Mouse (Mus musculus) telencephalon, adult 2 months (tissue): Measurements from ENCODE around the gene Incenp.
"Not testable (repeated sequence)": the region's sequence is repeated elsewhere in the genome, so short reads cannot be mapped to it uniquely, and the experiment has no call there.

Experiments used
- DNase-seq: peaks from one replicate; pipeline ENCODE4 v3.0.0-alpha.2; 2011; ENCODE audit warnings: low read depth, low spot score

Gene Incenp

DNA sequence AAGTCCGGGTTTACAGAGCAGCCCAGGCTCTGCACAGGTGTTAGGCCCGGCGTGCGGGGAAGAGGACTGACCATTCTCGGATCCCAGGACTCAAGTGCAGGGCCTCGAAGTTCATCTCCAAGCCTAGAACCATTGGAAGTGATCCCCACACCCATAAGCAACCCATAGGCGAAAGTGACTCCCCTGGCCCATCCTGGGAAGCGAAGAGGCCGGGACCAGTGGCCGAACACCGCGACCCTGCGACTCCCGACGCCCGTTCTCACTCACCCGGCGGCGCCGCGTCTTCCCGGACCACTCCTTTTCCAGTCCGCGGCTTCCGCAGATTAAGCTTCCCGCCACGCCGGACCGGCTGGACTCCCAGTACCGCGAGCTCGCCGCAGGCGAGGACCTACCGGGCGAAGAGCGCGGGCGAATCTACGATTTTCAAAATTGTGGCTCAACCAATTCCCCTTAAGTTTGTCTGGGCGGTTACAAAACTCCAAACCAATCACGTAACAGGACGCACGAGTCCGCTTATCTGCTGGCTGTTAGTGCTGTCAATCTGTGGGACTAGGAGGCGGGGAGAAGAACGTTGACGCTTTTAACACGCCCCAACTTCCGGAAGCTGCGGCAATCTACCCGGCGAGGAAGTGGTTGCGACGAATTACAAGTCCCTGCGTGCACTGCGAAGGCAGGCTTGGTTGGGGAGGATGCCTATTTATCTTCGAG lies at the start of gene Incenp:
TSS of gene Incenp (minus strand) at position 480 of the 708 bp plus-strand sequence.
- DNase-seq: peak; percentile 100

DNA sequence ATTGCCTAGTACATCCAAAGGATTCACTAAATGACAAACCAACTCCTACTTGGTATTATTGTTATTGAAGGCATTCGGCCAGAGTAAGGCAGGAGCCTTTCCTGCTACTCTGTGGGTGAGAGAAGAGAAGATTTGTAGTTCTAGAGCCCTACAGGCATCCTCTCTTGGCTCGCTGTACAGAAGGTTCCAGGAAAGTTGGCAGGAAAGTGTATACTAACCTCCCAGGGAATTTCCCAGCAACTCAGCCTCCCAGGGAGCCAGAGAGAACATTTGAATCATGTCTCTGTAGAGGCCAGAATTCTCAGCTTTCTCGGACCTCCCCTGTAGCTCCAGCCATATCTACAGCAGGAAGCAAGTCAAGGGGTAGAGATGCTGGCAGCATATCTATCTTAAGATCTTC lies 47.6 kb upstream of the Incenp start:
- no peak for DNase-seq

DNA sequence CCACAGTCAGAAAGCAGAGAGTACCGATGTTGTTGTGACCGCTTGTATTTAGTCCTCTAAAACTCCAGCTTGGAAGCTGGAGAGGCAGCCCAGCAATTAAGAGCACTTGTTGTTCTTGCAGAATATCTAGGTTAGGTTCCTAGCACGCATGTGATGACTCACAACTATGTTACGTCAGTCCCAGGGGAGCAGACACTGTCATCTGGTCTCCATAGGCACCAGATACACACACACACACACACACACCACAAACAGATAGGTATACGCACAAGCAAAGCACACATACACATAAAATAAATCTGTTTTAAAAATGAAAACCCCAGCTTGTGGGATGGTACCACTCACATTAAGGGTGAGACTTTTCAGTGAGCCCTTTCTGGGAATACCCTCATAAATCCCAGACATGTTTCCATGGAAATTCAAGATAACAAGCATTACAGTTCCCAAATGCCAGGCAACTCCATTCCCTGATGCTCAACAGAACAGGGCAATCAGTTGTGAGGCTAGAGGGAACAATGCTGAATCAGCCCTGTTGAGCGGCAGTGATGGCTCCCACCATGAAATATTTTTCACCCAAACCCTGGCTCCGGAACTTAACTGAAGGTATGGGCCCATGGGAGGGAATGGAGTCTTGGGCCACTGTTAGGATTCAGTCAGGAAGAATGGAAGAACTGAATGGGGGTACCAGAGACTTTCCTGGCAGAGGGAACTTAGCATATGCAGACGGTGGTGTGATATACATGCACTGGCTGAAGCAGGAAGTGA lies 46.6 kb upstream of the Incenp start:
- no peak for DNase-seq

DNA sequence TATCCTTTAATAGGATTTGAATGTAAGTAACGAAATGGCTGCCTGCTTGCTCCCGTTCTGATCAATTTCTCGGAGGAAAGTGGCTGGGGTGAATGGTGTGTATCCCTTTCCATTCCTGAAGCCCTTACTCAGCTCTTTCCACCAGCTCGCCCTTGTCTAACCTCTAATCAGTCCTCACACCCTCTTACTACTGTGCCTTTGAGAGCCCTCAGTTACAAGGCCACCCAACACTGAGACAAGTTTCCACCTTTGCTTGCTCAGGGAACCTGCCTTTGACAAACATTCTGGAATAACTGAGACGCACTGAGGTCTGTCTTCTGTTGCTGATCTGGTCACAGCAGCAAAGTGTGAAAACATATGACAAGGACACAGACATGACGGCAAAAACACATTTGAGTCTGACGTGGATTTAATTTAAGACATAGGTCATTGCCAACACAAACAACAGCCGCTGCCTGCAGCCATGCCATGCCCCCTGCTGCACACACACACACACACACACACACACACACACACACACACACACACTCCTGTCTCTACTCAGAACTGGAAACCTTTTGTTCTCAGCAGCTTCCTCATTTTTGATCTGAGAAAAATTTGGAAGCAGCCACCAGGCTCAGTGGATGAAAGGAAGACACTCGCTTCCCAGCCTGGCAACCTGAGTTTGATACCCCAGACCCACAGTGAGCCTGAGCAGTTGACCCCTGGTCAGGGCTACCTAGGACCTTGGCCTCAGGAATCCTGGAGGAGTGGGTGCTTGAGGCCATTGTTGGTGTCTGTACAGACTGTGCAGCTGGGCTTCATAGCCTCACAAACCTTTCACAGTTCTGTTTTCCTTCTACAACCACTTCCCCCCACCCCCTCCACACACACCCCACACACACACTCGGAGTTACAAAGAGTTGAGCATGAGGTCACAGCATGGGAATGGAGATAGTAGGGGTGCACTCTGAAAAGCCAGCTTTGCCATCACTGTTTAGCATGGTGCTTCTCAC lies 43.5 kb upstream of the Incenp start:
- no peak for DNase-seq

DNA sequence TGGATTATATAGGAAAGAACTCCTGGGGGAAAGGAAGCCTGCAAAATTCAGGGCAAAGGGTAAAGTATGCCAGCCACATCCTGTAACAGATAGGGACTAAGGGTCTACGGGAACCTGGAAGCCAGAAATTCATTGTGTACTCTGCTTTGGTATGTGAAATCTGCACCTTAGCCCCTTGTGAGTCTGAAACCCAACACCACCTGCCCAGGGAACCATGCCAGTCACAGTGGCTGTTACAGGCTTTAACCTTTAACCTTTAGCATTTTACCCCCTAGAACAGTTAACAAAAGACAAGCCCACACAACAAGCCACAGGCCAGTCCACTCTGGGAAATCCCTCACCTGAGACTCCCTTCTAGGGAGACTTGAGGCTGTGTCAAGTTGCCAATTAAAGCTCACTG lies 42.5 kb upstream of the Incenp start:
- no peak for DNase-seq

DNA sequence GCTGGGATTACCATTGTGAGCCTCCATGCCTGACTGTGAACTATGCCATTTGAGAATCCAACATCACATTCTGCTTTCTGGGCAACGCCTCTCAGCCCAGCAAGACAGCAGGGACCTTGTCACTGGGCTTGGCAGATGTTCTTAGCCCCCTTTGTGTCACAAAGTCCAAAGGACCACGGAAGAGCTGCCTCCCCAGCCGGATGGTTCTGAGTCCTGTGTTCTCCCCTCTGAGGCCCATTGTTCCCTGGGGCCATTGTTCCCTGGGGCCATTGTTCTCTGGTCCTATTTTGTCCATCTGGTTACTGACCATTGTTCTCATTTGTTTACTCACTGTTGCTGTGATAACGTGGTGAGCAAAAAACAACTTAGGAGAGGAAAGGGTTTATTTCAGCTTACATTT lies 41.6 kb upstream of the Incenp start:
- peak; percentile 89 for DNase-seq

DNA sequence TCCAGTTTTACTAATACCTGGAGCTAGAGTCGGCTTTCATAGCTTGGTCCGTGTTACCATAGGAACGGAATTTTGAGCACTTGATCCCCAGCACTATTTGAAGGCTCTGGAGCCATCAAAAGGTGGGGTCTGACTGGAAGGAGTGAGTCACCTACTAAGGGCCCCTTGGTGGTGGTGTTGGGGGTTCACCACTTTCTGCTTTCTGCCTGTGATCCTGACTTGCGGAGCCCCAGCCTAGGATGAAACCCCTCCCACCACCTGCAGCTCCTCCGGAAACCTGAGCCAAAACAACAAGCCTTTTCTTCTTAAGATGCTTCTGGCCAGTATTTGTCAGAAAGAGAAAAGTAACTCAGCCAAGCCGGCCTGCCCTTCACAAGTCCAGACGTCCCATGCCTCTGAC lies 40.5 kb upstream of the Incenp start:
- DNase-seq: no peak

DNA sequence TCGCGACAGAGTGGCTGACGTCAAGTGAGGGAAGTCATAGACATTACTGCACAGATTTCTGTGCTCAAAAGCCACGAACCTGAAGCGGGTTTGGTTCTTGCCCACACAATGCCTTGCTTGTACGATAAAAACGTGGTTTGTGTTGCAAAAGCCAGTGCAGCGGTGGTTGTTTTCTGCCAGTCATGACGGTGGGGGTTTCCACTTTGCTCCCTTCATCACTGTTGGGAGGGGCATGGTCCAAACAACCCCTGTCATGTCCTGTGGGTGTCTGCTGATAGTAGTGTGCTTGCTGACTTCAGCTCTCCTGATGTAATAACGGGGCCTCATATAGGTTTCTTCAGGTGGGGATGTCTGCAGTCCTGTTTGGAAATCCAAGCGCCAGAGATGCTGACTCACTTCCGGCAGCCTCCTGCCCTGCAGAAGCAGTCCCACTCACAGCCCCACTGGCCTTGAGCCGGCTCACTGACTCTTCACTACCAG lies 39.5 kb upstream of the Incenp start:
- no peak for DNase-seq

DNA sequence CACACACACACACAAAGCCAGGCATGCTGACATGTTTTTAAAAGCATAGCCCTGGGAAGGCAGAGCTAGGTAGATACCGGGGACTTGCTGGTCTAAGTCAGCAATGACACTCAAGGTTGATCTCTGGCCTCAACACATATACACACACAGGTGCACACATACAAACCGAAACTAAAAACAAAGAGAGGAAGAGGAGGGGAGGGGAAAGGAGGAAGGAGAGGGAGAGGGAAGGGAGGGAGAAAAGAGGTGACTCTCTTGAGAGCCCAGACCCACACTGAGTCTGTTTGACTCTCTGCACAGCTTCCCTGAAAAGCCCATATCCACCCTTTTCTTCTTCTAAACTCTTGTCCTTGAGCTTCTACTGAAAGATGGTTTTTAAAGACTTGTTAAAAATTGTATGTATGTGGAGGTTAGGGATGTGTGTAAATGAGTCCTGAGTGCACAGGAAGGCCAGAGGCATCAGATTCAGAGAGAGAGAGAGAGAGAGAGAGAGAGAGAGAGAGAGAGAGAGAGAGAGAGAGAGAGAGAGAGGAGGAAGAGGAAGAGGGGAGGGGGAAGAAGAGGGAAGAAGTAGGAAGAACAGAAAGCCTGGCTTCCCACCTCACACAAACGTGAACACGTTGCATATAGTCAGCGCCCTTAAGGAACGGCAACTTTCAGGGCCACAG lies 38.9 kb upstream of the Incenp start:
- no peak for DNase-seq

DNA sequence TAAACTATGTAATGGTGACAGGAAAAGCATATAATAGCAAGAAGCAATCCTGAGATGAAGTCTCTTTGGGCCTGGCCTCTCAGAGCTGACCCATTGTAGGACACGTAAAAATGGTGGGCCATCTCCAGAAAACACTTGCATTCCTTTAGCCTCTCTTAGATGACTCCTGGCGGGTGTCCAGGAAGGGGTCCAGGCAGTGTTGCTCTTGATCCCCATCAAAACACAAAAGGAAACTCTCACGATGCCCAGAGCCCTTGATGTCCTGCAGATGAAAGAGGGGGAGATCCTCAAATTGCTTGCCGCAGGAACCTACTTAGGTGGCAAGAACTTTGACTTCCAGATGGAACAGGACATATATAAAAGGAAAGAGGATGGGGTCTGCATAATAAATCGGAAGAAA lies 38.1 kb upstream of the Incenp start:
- no peak for DNase-seq

DNA sequence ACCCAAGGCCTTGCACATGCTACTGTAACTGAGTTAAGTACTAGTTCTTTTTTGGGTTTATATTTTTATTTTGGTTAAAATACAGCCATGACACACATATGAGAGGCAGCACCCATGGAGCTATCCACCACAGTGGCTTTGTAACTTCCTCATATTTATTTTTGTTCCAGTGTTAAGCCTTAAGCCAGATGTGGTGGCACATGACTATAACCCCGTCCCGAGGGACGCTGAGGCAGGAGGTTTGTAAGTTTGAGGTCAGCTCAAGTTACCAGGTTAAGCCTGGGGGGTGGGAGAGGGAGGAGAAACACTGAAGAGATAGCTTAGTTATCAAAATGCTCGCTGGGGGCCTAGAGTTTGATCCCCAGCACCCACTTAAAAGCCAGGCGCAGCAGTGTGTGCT lies 37.2 kb upstream of the Incenp start:
- no peak for DNase-seq

DNA sequence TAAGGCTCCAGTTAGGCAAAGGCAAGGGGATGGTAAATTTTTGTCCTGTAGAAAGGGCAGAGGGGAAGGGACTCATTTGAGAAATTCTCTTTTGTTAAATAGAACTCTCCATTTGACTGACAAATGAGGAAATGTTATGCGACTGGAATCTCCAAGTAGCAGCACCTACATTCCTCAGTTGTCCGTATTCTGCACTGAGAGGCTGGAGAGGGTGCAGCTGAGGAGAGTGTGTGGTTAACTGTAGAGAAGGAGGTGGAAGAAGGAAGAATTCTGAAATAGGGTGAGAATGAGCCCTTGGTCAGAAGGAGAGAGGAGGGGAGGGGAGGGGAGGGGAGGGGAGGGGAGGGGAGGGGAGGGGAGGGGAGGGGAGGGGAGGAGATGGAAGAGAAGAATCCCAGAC lies 34.6 kb upstream of the Incenp start:
- no peak for DNase-seq

DNA sequence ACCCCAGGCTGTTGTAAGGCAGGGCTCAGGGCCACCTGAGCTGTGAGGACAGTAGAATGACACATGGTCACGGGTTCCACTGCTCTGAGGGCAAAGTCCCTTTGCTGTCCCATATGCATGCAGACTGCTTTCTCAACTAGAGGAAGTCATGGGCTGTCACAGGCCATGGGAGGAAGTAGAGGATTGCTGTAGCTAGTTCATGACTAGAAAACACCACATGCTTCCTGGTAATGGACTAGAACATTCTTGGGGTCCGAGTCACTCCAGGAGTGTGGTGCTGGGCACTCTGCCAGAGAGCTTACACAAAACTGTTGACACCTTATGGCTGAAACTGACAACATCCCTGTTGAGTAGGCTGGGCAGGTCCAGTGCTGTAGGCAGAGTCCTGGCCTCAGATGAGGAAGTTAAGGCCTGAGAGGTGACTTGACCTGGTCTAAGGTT lies 31.8 kb upstream of the Incenp start:
- DNase-seq: not testable (repeated sequence)

DNA sequence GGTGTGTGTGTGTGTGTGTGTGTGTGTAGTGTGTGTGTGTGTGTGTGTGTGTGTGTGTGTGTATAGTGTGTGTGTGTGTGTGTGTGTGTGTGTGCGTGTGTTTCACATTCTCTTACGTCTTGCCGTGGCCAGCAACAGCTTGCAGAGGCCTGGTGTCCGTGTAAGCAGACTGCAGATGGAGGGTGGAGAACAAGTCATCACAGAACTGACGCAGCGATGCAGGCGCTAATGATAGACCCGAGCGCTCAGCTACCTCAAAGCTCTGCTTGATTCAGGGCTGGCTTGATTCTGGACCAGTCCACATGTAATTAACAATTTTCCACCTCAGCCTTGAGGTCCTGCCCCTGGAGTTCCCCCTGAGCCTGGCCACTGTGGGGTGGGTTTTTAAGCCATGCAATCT lies 28.7 kb upstream of the Incenp start:
- DNase-seq: no peak

DNA sequence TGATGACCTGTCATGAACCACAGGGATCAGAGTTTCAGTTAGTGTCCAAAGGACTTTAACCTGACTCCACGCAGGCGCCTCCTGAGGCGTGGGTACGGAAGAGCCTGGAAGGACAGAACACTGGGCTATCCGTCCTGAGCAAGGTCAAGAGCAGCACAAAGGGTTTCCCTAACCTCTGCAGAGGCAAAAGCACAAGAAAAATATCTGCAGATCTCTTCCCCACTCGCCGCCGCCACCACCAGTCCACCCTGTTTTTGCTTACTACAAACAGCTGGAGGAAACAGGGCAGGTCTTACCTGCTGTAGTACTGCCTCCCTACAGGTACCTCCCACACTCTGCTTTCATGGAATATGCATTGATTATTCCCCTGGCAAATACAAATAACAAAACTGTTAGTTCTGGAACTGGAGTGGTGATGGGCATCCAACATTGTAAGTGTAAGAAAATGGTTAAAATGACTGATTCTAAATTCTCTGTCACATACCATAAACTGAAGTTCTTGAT lies 25.5 kb upstream of the Incenp start:
- DNase-seq: no peak

DNA sequence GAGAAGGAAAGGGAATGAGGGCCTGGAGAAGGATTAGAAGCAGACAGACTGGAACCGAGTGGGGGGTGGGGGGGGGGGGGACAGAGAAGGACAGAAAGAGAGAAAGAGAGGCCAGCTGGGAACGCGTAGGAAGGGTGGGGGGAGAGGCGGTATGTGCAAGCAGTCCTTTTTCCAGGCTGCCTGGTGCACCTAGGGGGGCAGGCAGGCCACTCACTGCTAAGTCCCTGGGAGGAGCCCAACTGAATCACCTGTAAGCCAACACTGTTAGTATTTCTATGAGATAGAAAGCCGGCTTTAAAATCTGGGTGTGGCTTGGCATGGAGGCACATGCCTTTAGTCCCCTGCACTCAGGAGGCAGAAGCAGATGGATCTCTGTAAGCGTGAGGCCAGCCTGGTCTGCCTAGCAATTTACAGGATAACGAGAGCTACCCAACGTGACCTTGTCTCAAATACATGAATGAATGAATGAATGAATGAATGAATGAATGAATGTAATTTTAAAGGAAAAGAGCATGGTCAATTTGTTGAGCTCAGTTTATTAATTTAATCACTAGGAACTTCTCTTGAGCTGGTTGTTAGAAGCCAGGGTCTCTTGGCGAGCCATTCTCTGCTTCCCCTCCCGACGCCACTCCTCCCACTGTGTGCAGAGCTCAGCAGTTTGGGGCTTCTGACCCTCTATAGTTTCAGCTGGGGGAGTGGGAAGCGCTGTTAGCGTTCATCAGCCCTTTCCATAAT lies 24.9 kb upstream of the Incenp start:
- DNase-seq: no peak

DNA sequence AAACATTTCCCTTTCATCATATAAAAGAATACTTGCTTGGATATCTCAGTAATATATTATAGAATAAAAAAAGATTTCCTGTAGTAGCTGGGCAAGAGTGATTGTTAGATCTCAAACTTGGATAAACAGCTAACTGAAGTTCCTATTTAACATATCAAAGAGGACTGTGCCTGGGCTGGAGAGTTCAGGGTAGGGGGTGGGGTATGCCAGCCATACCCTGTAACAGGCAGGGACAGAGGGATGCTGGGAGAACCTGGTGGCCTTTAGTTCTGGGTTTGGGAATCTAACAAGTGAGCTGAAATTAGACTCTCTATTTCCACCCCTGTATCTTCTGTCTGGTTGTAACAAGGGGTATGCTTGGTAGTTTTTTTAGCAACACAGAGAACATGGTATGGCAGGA lies 23.7 kb upstream of the Incenp start:
- no peak for DNase-seq

DNA sequence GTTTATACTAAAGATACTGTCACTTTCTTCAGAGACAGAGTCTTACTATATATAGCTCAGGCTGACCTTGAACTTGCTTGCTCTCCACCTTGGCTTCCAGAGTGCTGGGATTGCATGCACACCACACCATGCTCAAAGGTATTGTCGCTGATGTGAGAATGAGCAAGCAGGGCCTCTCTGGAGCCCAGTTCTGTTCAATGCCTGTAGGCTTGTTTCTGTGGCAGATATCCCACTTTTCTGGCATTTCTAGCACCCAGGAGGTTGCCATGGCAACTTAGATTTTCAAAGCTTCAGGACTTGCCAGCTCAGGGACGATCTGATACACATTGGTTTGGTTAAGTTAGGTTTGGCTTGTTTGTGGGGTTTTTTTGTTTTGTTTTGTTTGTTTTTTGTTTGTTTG lies 22.9 kb upstream of the Incenp start:
- DNase-seq: peak; percentile 92

DNA sequence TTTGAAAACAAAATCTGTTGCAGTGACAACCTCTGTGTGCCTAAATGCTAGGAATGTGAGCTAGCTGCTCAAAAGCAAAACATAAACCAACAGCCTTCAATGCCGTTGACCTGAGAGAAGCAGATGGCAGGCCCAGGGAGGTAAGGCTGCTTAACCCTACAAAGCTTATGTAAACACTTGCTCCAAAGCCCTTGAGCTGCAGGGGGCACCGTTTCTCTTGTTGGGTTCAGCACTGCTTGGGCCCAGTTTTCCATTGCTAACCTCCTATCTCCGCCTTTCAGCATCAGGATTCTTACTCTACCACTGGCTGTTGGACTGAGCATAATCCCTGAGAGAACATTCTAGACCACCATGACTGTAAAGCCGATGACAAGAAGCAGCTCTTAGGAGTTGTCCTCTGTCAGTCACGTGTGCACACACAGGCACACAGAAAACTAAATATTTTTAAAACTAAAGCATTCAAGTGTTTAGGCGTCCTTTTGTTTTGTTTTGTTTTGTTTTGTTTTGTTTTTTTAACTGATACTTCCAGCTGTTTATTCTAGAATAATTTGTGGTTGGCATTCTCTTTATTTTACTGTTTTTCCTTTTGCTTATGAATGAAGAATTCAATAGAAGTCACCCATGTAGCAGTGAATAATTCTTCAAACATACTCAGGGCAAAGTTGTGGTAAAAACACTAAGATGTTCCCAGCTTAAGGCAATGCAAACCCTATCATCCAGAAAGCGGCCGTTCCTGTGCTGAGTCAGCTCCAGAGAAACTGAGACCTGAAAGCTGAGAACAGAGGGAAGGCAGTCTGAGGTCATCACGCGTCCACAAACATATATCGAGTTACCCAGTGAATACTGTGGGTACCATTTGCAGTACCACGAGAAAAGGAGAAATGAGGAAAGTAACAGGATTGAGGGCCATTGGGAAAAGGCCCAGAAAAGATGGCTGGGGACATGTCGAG lies 21.8 kb upstream of the Incenp start:
- no peak for DNase-seq
